8 mouse cellular contexts compared by ENCODE assay signal in genomic region chr5:114099709-114100389, GRCm38 (mm10). TPM values are rescaled to one million over a fixed set of nuclear protein-coding genes. Genes with fewer than 3 reads are reported as not detected.
DNase-seq lines count a peak whose midpoint lies in the region; ATAC-seq and TF ChIP-seq lines count a peak whose summit lies in the region.

No protein-coding gene starts in this region.

- WGBS in forebrain, postnatal 0 days = 8% methylated on average over 36 of the region's 37 CpGs
- 6% methylated on average over 37 of the region's 37 CpGs for WGBS in lung, embryonic 15.5 days

- no peaks in the 10 kb centered on the region for H3K9me3 ChIP-seq in forebrain, postnatal 0 days (ENCODE audit: low read length)
- no peaks in the 10 kb centered on the region for H3K9me3 ChIP-seq in lung, embryonic 15.5 days

- H3K27me3 ChIP-seq in forebrain, postnatal 0 days (ENCODE audit: insufficient read depth, low read length) = no peaks in the 10 kb centered on the region
- H3K27me3 ChIP-seq in lung, embryonic 15.5 days = no peaks in the 10 kb centered on the region

- peaks cover 10% of the 10 kb centered on the region; the same call in 1 of the 2 replicates for H3K4me1 ChIP-seq in forebrain, postnatal 0 days (ENCODE audit: insufficient read depth)
- peaks cover 15% of the 10 kb centered on the region for H3K4me1 ChIP-seq in lung, embryonic 15.5 days

- peak overlapping the region; percentile 77 for H3K27ac ChIP-seq in forebrain, postnatal 0 days (ENCODE audit: low read depth, low read length)
- H3K27ac ChIP-seq in lung, embryonic 15.5 days = peak overlapping the region; percentile 45

- H3K9ac ChIP-seq in forebrain, postnatal 0 days = peak overlapping the region; percentile 92
- H3K9ac ChIP-seq in lung, embryonic 15.5 days = peak overlapping the region; percentile 95

- peak; percentile 98 for ATAC-seq in forebrain, postnatal 0 days
- peak; percentile 92 for ATAC-seq in lung, embryonic 15.5 days (ENCODE audit: borderline replicate concordance, extremely low read depth, low FRiP score, low TSS enrichment)

- no peak for TF ChIP-seq CTCF in forebrain, postnatal 0 days (IDR thresholded peaks at IDR 0.05; ENCODE audit: low read depth)

- H3K4me3 ChIP-seq in forebrain, postnatal 0 days (ENCODE audit: low read depth, low read length) = peak overlapping the region; percentile 88
- peak overlapping the region; percentile 94 for H3K4me3 ChIP-seq in lung, embryonic 15.5 days

- peak; percentile 93 for DNase-seq in ES-CJ7 (ENCODE audit: low read depth, low spot score)
- DNase-seq in cerebellum, adult 11 months = peak; percentile 91
- DNase-seq in forebrain, postnatal 0 days = peak; percentile 96
- DNase-seq in heart, postnatal 4 days = peak; percentile 97
- DNase-seq in layer of hippocampus, adult 8-10 months (ENCODE audit: low spot score in 2 of 2) = peak; percentile 88 to 94
- DNase-seq in ovary, adult 18-20 months (ENCODE audit: low spot score) = peak; percentile 81
- DNase-seq in thymus, postnatal 0 days (ENCODE audit: low spot score) = peak; percentile 90

- peak overlapping the region; percentile 96 for H3K4me2 ChIP-seq in forebrain, postnatal 0 days (ENCODE audit: low read depth)
- H3K4me2 ChIP-seq in lung, embryonic 15.5 days = peak overlapping the region; percentile 88

- H3K36me3 ChIP-seq in forebrain, postnatal 0 days (ENCODE audit: insufficient read depth) = peaks cover 12% of the 10 kb centered on the region; the same call in 1 of the 2 replicates
- H3K36me3 ChIP-seq in lung, embryonic 15.5 days = 0 out of 2 replicates have a peak, but pooled peaks cover 6% of the 10 kb centered on the region

RNA-seq across cellular contexts. Expression of gene Svop, which starts 8.5 kb away (rescaled TPM):
- total RNA-seq in forebrain, postnatal 0 days (2014; rRNA removed) = 153 and 177 TPM in 2 replicates
- 89.7 and 97.5 TPM in 2 replicates for polyA plus RNA-seq in forebrain, postnatal 0 days (2015; fragmentation: Nextera tagmentation; extraction: Ambion mirVana)
- under 1 TPM in 1 of 2 experiments, not detected in 1; 0.20 TPM for total RNA-seq in heart, postnatal 4 days (2021)
- total RNA-seq in layer of hippocampus, adult 8-10 months (2022) = 100 to 1,000 TPM; 146 to 171 (median 153) TPM
- 0.28 and 0.44 TPM in 2 replicates for polyA plus RNA-seq in lung, embryonic 15.5 days (2015; fragmentation: Nextera tagmentation; extraction: Ambion mirVana)
- polyA plus RNA-seq in thymus, postnatal 0 days (2015; fragmentation: Nextera tagmentation; extraction: Ambion mirVana) = not detected in 2 replicates

RNA-seq across cellular contexts. Expression of gene Alkbh2, which starts 28.2 kb away (rescaled TPM):
- 4.6 and 5.8 TPM in 2 replicates for total RNA-seq in forebrain, postnatal 0 days (2014; rRNA removed)
- 6.9 and 7.6 TPM in 2 replicates for polyA plus RNA-seq in forebrain, postnatal 0 days (2015; fragmentation: Nextera tagmentation; extraction: Ambion mirVana)
- total RNA-seq in heart, postnatal 4 days (2021) = 1 to 10 TPM; 4.8 to 6.4 TPM
- total RNA-seq in layer of hippocampus, adult 8-10 months (2022) = 1 to 10 TPM; 3.8 to 6.5 (median 5.5) TPM
- 9.5 and 10.3 TPM in 2 replicates for polyA plus RNA-seq in lung, embryonic 15.5 days (2015; fragmentation: Nextera tagmentation; extraction: Ambion mirVana)
- 8.2 and 10.1 TPM in 2 replicates for polyA plus RNA-seq in thymus, postnatal 0 days (2015; fragmentation: Nextera tagmentation; extraction: Ambion mirVana)

RNA-seq across cellular contexts. Expression of gene Ung, which starts 30.3 kb away (rescaled TPM):
- 6.7 and 7.8 TPM in 2 replicates for total RNA-seq in forebrain, postnatal 0 days (2014; rRNA removed)
- 7.5 and 9.1 TPM in 2 replicates for polyA plus RNA-seq in forebrain, postnatal 0 days (2015; fragmentation: Nextera tagmentation; extraction: Ambion mirVana)
- total RNA-seq in heart, postnatal 4 days (2021) = 10 to 100 TPM; 34.0 to 40.7 TPM
- 1 to 10 TPM; 1.7 to 2.3 (median 1.9) TPM for total RNA-seq in layer of hippocampus, adult 8-10 months (2022)
- polyA plus RNA-seq in lung, embryonic 15.5 days (2015; fragmentation: Nextera tagmentation; extraction: Ambion mirVana) = 50.9 and 51.8 TPM in 2 replicates
- 46.4 and 51.4 TPM in 2 replicates for polyA plus RNA-seq in thymus, postnatal 0 days (2015; fragmentation: Nextera tagmentation; extraction: Ambion mirVana)

RNA-seq across cellular contexts. Expression of gene Usp30, which starts 34.6 kb away (rescaled TPM):
- total RNA-seq in forebrain, postnatal 0 days (2014; rRNA removed) = 28.5 and 47.7 TPM in 2 replicates
- polyA plus RNA-seq in forebrain, postnatal 0 days (2015; fragmentation: Nextera tagmentation; extraction: Ambion mirVana) = 14.4 and 18.0 TPM in 2 replicates
- 10 to 100 TPM; 15.9 to 17.8 TPM for total RNA-seq in heart, postnatal 4 days (2021)
- total RNA-seq in layer of hippocampus, adult 8-10 months (2022) = 10 to 100 TPM; 39.5 to 52.3 (median 45.2) TPM
- 11.4 and 13.2 TPM in 2 replicates for polyA plus RNA-seq in lung, embryonic 15.5 days (2015; fragmentation: Nextera tagmentation; extraction: Ambion mirVana)
- 7.4 and 8.8 TPM in 2 replicates for polyA plus RNA-seq in thymus, postnatal 0 days (2015; fragmentation: Nextera tagmentation; extraction: Ambion mirVana)

RNA-seq across cellular contexts. Expression of gene Acacb, which starts 46.5 kb away (rescaled TPM):
- total RNA-seq in forebrain, postnatal 0 days (2014; rRNA removed) = 2.0 and 4.0 TPM in 2 replicates
- polyA plus RNA-seq in forebrain, postnatal 0 days (2015; fragmentation: Nextera tagmentation; extraction: Ambion mirVana) = 2.7 and 4.3 TPM in 2 replicates
- 100 to 1,000 TPM; 101 to 102 TPM for total RNA-seq in heart, postnatal 4 days (2021)
- 1 to 10 TPM; 6.1 to 7.4 (median 6.6) TPM for total RNA-seq in layer of hippocampus, adult 8-10 months (2022)
- polyA plus RNA-seq in lung, embryonic 15.5 days (2015; fragmentation: Nextera tagmentation; extraction: Ambion mirVana) = 1.7 and 2.4 TPM in 2 replicates
- polyA plus RNA-seq in thymus, postnatal 0 days (2015; fragmentation: Nextera tagmentation; extraction: Ambion mirVana) = 0.80 and 1.1 TPM in 2 replicates

Comparison
In these comparisons a context has a peak if more than half of its experiments do, and no peak if none do; other contexts are left out.
1. Peak in every context shown above with its lines: DNase-seq, ATAC-seq, H3K4me3 ChIP-seq and H3K27ac ChIP-seq.
2. RNA of gene Svop, which starts 8.5 kb away (total RNA-seq): 153 to 177 TPM in forebrain, postnatal 0 days and 146 to 171 TPM in layer of hippocampus, adult 8-10 months; 0.20 TPM in heart, postnatal 4 days; every median in the first group is over 100 times any median in the second.